Comparison of ENCODE assay signal across 10 mouse cellular contexts in genomic region chr6:47799079-47799478, GRCm38 (mm10). TPM values are rescaled to one million over a fixed set of nuclear protein-coding genes. Genes with fewer than 3 reads are reported as not detected.
DNase-seq lines count a peak whose midpoint lies in the region; ATAC-seq lines count a peak whose summit lies in the region.
"Had no signal": no experiment of that assay in that cellular context is flagged by ENCODE, and none has a peak within 500 bp of the region (broad histone marks: within the 10 kb centered on the region; RNA-seq: fewer than 3 reads in every experiment).

No protein-coding gene starts in this region.

- intact Hi-C loops in left cerebral cortex, postnatal 10 days (cut with DNase I) = loop anchor here (5.0 kb wide), 1 partner anchor 33 kb away; the partner anchor contains the start of gene Zfp786

- no peak overlapping the region for H3K27ac ChIP-seq in hindbrain, embryonic 13.5 days
- H3K27ac ChIP-seq: embryonic facial prominence, embryonic 13.5 days; midbrain, embryonic 12.5 days had no signal

- H3K36me3 ChIP-seq in hindbrain, embryonic 13.5 days = peaks cover 95% of the 10 kb centered on the region

- H3K4me3 ChIP-seq in hindbrain, embryonic 13.5 days = no peak overlapping the region
- H3K4me3 ChIP-seq: embryonic facial prominence, embryonic 13.5 days; midbrain, embryonic 12.5 days had no signal

- DNase-seq in left cerebral cortex, postnatal 10 days (ENCODE audit: extremely low spot score in 1 of 2, low spot score in 2 of 2) = peak; percentile 52 to 67
- DNase-seq in left cerebral cortex, adult 11 months (ENCODE audit: low spot score) = no peak
- peak; percentile 47 for DNase-seq in adrenal gland, adult 2 months
- peak; percentile 63 for DNase-seq in liver
- peak; percentile 57 to 58 for DNase-seq in thymus, postnatal 36 days

- H3K27me3 ChIP-seq in hindbrain, embryonic 13.5 days = no peaks in the 10 kb centered on the region
- H3K27me3 ChIP-seq: embryonic facial prominence, embryonic 13.5 days; midbrain, embryonic 12.5 days had no signal

- peaks cover 3% of the 10 kb centered on the region; the same call in 1 of the 2 replicates for H3K4me1 ChIP-seq in hindbrain, embryonic 13.5 days (replicated peaks)
- H3K4me1 ChIP-seq: embryonic facial prominence, embryonic 13.5 days; midbrain, embryonic 12.5 days had no signal

- H3K9ac ChIP-seq in hindbrain, embryonic 13.5 days = no peak overlapping the region
- H3K9ac ChIP-seq: embryonic facial prominence, embryonic 13.5 days; midbrain, embryonic 12.5 days had no signal

- H3K9me3 ChIP-seq in hindbrain, embryonic 13.5 days = no peaks in the 10 kb centered on the region
- H3K9me3 ChIP-seq: embryonic facial prominence, embryonic 13.5 days; midbrain, embryonic 12.5 days had no signal

- H3K4me2 ChIP-seq in hindbrain, embryonic 13.5 days = no peak overlapping the region
- H3K4me2 ChIP-seq: embryonic facial prominence, embryonic 13.5 days; midbrain, embryonic 12.5 days had no signal

- peak; percentile 73 for ATAC-seq in erythroblast, adult 5-6 weeks (replicated peaks; ENCODE audit: low FRiP score, poor library complexity, severe bottlenecking)
- peak; percentile 34; the same call in 1 of the 2 replicates for ATAC-seq in hindbrain, embryonic 13.5 days (ENCODE audit: low FRiP score)
- ATAC-seq in monocyte, adult 5-6 weeks (replicated peaks; ENCODE audit: insufficient number of reproducible peaks, low FRiP score, low TSS enrichment, poor library complexity, severe bottlenecking) = peak; percentile 69

- 48% methylated on average over 6 of the region's 6 CpGs for WGBS in hindbrain, embryonic 13.5 days

RNA-seq across cellular contexts. Expression of gene Pdia4, which starts 14.2 kb away (rescaled TPM):
- total RNA-seq in left cerebral cortex, postnatal 10 days (2021) = 10 to 100 TPM; 39.7 to 44.2 TPM
- 100 to 1,000 TPM in 1 of 2 experiments, 10 to 100 TPM in 1; 93.2 to 114 TPM for total RNA-seq in adrenal gland, adult 2 months (2021)
- polyA plus RNA-seq in adrenal gland, adult 2 months (2012; rRNA removed) = 7.9 and 8.7 TPM in 2 replicates
- total RNA-seq in erythroblast, adult 5-6 weeks (2015; ENCODE audit: low replicate concordance) = 18.4 and 22.8 TPM in 2 replicates
- total RNA-seq in erythroblast, adult 5-6 weeks (2017; ENCODE audit: low replicate concordance) = 33.5 and 45.1 TPM in 2 replicates
- 177 and 180 TPM in 2 replicates for polyA plus RNA-seq in hindbrain, embryonic 13.5 days (2015; fragmentation: Nextera tagmentation; extraction: Ambion mirVana)
- total RNA-seq in monocyte, adult 5-6 weeks (2017) = 164 to 238 TPM (median 188 TPM) in 3 replicates

RNA-seq across cellular contexts. Expression of gene Zfp786, which starts 31.6 kb away (rescaled TPM):
- 1 to 10 TPM; 6.1 to 6.6 TPM for total RNA-seq in left cerebral cortex, postnatal 10 days (2021)
- under 1 TPM; 0.78 to 0.93 TPM for total RNA-seq in adrenal gland, adult 2 months (2021)
- polyA plus RNA-seq in adrenal gland, adult 2 months (2012; rRNA removed) = 0.30 and 0.37 TPM in 2 replicates
- total RNA-seq in erythroblast, adult 5-6 weeks (2015; ENCODE audit: low replicate concordance) = not detected in 2 replicates
- total RNA-seq in erythroblast, adult 5-6 weeks (2017; ENCODE audit: low replicate concordance) = 0.28 TPM in 1 of 2 replicates, not detected in the other
- 15.3 and 16.6 TPM in 2 replicates for polyA plus RNA-seq in hindbrain, embryonic 13.5 days (2015; fragmentation: Nextera tagmentation; extraction: Ambion mirVana)
- total RNA-seq in monocyte, adult 5-6 weeks (2017) = not detected in 3 replicates

RNA-seq across cellular contexts. Expression of gene Zfp398, which starts 36.4 kb away (rescaled TPM):
- 10 to 100 TPM; 18.9 to 21.0 TPM for total RNA-seq in left cerebral cortex, postnatal 10 days (2021)
- total RNA-seq in adrenal gland, adult 2 months (2021) = 10 to 100 TPM; 10.5 to 12.1 TPM
- 11.7 and 13.4 TPM in 2 replicates for polyA plus RNA-seq in adrenal gland, adult 2 months (2012; rRNA removed)
- 1.3 and 8.5 TPM in 2 replicates for total RNA-seq in erythroblast, adult 5-6 weeks (2015; ENCODE audit: low replicate concordance)
- total RNA-seq in erythroblast, adult 5-6 weeks (2017; ENCODE audit: low replicate concordance) = 3.5 and 4.3 TPM in 2 replicates
- 17.9 and 18.1 TPM in 2 replicates for polyA plus RNA-seq in hindbrain, embryonic 13.5 days (2015; fragmentation: Nextera tagmentation; extraction: Ambion mirVana)
- 14.8 to 26.5 TPM (median 15.0 TPM) in 3 replicates for total RNA-seq in monocyte, adult 5-6 weeks (2017)
